Mouse (Mus musculus): ENCODE results near the gene Gstt1. TPM values are rescaled to one million over a fixed set of nuclear protein-coding genes. Genes with fewer than 3 reads are reported as not detected.
"Not testable (repeated sequence)": the region's sequence is repeated elsewhere in the genome, so short reads cannot be mapped to it uniquely, and the experiment has no call there.

The Gstt1 gene
- polyA plus RNA-seq, 1 experiment from 2014 or later, result 0.67 TPM

GRCm38 (mm10) chr10:75789081-75789735, 9.2 kb downstream of the Gstt1 start:
- H3K4me3 ChIP-seq (ENCODE audit: inconsistent target), result no peak overlapping the region
- WGBS (ENCODE audit: missing documents), result 91% methylated on average over 6 of the region's 6 CpGs
- no peaks in the 10 kb centered on the region for H3K79me2 ChIP-seq (ENCODE audit: inconsistent target)
- no peak overlapping the region for H3K27ac ChIP-seq
- H3K36me3 ChIP-seq (ENCODE audit: inconsistent target), result no peaks in the 10 kb centered on the region

GRCm38 (mm10) chr10:75788277-75788676, 10.1 kb downstream of the Gstt1 start:
- no peak overlapping the region for H3K27ac ChIP-seq
- 92% methylated on average over 8 of the region's 8 CpGs for WGBS (ENCODE audit: missing documents)
- no peak overlapping the region for H3K4me3 ChIP-seq (ENCODE audit: inconsistent target)
- no peaks in the 10 kb centered on the region for H3K79me2 ChIP-seq (ENCODE audit: inconsistent target)
- H3K36me3 ChIP-seq (ENCODE audit: inconsistent target), result no peaks in the 10 kb centered on the region

GRCm38 (mm10) chr10:75785442-75785841, 12.9 kb downstream of the Gstt1 start:
- H3K79me2 ChIP-seq (ENCODE audit: inconsistent target), result no peaks in the 10 kb centered on the region
- no peak overlapping the region for H3K27ac ChIP-seq
- H3K4me3 ChIP-seq (ENCODE audit: inconsistent target), result no peak overlapping the region
- WGBS (ENCODE audit: missing documents), result 50% methylated on average over 1 of the region's 1 CpGs
- no peaks in the 10 kb centered on the region for H3K36me3 ChIP-seq (ENCODE audit: inconsistent target)

DNA sequence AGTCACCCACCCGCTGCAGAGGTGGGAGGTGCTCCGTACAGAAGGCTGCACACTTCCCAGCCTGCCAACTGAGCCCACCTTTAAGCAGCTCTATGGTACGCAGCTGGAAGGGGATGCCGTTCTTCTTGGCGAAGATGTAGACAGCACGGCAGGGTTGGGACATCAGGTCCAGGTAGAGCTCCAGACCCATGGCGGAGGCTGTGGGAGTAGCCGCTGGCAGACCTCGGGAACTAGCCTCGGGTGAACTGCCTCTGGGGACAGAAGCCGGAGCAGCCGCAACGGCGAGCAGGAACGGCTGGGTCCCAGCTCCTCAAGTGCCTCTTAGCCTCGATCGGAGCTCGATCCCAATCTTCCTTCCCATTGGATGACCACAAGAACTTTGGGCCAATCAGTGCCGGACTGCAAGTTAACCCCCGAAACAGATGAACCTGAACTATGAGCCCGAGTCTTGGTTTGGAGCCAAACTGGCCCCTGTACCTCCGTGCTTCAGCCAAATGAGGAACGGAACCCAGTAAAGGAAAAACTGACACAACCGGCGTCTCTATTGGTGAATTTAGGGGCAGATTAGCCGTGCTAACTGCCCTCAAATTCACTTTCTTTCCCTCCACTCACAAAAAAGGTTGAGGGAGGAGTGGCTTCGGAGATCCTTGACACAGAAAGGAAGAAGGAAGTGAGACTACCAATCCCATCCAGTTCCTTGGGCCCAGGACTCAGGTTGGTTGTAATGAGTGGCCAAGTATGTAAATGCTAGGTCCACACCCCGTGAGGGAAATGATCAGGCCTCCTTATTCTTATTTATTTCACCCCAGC, 17.4 kb downstream of the Gstt1 start, which contains the start of the genes Gm20441 and Gstt3:
Gene Gm20441, minus strand, starts transcription at position 186 of the 810 bp plus-strand sequence.
Gene Gstt3, minus strand, starts transcription at position 646 of the 810 bp plus-strand sequence.
- no peaks in the 10 kb centered on the region for H3K36me3 ChIP-seq (ENCODE audit: inconsistent target)
- 2% methylated on average over 28 of the region's 28 CpGs for WGBS (ENCODE audit: missing documents)
- H3K27ac ChIP-seq, result peak within 1 kb of the TSS; percentile 32
- H3K4me3 ChIP-seq (ENCODE audit: inconsistent target), result peak within 1 kb of the TSS; percentile 49
- no peaks in the 10 kb centered on the region for H3K79me2 ChIP-seq (ENCODE audit: inconsistent target)

DNA sequence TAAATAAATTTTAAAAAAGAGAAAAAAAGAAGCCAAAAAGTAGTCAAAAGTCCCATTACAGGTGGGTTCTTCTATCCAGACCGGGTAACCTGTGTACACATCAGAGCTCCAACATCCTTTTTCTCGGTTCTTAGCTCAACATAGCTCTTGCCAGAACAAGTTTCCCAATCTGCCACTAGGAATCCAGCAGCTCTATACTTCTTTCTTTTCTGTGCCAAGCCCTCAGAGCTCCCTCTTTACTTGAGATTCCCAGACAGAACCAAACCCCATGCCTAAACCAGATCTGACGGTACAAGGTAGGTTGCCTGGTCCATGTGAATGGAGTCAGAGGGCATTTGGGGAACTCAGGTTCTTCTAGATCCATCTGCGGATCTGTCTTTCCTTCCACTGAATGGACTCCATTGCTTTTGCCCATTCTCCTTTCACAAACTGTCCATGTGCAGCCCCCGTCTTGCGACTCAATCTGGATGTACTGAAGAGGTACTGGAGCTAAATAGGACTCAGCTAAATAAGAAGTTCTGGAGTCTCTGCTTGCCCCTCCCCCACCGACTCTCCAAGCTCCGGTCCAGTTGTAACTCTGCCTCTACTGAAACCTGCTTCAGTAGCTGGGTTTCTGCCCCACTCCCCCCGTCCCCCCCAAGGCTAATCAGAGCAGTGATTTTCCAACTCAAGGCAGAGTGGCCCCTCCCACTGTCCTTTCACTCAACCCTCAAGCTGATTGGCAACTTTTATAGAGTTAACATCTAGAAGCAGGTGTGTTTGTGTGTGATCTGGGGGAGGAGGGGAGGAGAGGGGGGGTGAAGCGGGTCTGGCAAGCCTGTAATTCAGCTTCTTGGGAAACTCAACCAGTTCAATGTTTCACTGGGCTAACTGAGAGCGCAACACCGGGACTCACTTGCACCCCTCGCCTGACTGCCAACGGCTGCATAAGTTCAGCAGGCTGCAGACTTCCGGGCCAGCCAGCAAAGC, 18.9 kb downstream of the Gstt1 start:
- no peaks in the 10 kb centered on the region for H3K36me3 ChIP-seq (ENCODE audit: inconsistent target)
- H3K79me2 ChIP-seq (ENCODE audit: inconsistent target), result no peaks in the 10 kb centered on the region
- H3K27ac ChIP-seq, result no peak overlapping the region
- WGBS (ENCODE audit: missing documents), result 63% methylated on average over 15 of the region's 15 CpGs
- H3K4me3 ChIP-seq (ENCODE audit: inconsistent target), result no peak overlapping the region

- no peak overlapping the region for H3K4me3 ChIP-seq (ENCODE audit: inconsistent target)
- WGBS (ENCODE audit: missing documents), result 88% methylated on average over 2 of the region's 2 CpGs
- no peak overlapping the region for H3K27ac ChIP-seq
- H3K36me3 ChIP-seq (ENCODE audit: inconsistent target), result no peaks in the 10 kb centered on the region
- no peaks in the 10 kb centered on the region for H3K79me2 ChIP-seq (ENCODE audit: inconsistent target)
These were observed 20.5 kb downstream of the Gstt1 start for GRCm38 (mm10) chr10:75777885-75778284.

DNA sequence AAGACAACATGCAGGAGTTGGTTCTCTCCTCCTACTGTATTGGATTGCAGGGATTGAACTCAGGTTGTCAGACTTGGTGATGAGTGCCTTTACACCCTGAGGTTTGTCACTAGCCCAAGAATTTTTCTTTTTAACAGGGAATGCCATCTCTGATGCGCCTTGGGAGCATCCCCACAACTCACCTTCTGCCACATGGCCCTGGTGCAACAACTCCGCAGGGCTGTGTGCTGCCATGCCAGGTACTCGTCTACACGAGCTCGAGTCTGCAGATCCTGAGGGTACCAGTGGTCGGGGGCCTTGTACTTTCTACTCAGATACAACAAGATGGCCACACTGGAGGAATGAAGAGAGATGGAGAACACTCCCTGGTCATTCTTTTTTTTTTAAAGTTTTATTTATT, 21.8 kb downstream of the Gstt1 start:
- H3K36me3 ChIP-seq (ENCODE audit: inconsistent target), result no peaks in the 10 kb centered on the region
- no peak overlapping the region for H3K4me3 ChIP-seq (ENCODE audit: inconsistent target)
- no peak overlapping the region for H3K27ac ChIP-seq
- no peaks in the 10 kb centered on the region for H3K79me2 ChIP-seq (ENCODE audit: inconsistent target)
- 91% methylated on average over 6 of the region's 6 CpGs for WGBS (ENCODE audit: missing documents)

DNA sequence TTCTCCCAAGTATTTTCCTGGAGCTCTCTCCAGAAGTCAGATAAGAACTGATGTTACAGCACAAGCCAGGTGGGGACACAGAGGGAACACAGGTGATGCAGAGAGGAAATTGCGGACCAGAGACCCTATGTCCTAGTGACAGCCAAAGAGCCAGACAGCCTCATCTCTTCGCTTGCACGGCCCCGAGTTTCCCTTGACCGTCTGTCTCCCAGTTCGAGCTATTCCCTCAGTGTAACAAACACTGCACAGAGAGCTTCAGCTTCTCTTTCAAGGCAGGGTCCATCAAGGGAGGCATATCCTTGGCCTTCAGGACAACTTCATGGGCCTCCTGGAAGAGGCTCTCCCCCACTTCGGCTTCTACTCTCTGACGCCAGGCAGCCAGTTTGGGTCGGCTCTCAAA, 23.8 kb downstream of the Gstt1 start:
- no peaks in the 10 kb centered on the region for H3K79me2 ChIP-seq (ENCODE audit: inconsistent target)
- H3K4me3 ChIP-seq (ENCODE audit: inconsistent target), result no peak overlapping the region
- 98% methylated on average over 9 of the region's 9 CpGs for WGBS (ENCODE audit: missing documents)

GRCm38 (mm10) chr10:75774102-75774501, 24.3 kb downstream of the Gstt1 start:
- H3K4me3 ChIP-seq (ENCODE audit: inconsistent target), result no peak overlapping the region
- WGBS (ENCODE audit: missing documents), result 95% methylated on average over 5 of the region's 5 CpGs
- H3K79me2 ChIP-seq (ENCODE audit: inconsistent target), result no peaks in the 10 kb centered on the region
- no peak overlapping the region for H3K27ac ChIP-seq
- H3K36me3 ChIP-seq (ENCODE audit: inconsistent target), result no peaks in the 10 kb centered on the region

More for the DNA sequence above, 23.8 kb downstream of the Gstt1 start:
- H3K27ac ChIP-seq, result no peak overlapping the region
- H3K36me3 ChIP-seq (ENCODE audit: inconsistent target), result no peaks in the 10 kb centered on the region

GRCm38 (mm10) chr10:75772795-75773664, 25.4 kb downstream of the Gstt1 start, which contains the start of gene Ddt:
Ddt (minus strand) TSS chr10:75773414.
- H3K36me3 ChIP-seq (ENCODE audit: inconsistent target), result no peaks in the 10 kb centered on the region
- peak within 1 kb of the TSS; percentile 90 for H3K4me3 ChIP-seq (ENCODE audit: inconsistent target)
- H3K79me2 ChIP-seq (ENCODE audit: inconsistent target), result no peaks in the 10 kb centered on the region
- WGBS (ENCODE audit: missing documents), result under 1% methylated on average over 46 of the region's 47 CpGs
- H3K27ac ChIP-seq, result peak within 1 kb of the TSS; percentile 37

DNA sequence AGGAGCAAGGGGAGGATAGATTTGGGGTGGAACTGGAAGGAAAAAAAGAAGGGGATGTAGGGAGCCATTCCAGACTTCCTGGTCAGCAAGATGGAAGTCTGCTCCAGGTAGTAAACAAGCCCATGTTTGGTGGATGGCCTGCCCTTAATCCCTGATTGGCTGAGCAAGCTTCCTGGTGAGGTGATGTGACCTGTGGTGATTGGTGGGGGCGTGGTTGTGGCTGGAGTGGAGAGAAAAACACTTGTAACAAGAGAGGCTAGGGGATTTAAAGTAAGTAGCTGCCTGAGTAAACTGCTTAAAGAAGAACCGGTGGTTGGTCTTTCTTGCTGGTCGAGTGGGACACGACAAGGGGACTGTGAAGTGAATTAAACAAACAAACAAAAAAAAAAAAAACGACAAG, 30.6 kb downstream of the Gstt1 start:
- not testable (repeated sequence) for H3K27ac ChIP-seq; H3K36me3 ChIP-seq (ENCODE audit: inconsistent target); H3K4me3 ChIP-seq (ENCODE audit: inconsistent target)
- H3K79me2 ChIP-seq (ENCODE audit: inconsistent target), result peaks cover 12% of the 10 kb centered on the region
- 62% methylated on average over 5 of the region's 5 CpGs for WGBS (ENCODE audit: missing documents)

- Histone ChIP-seq H3K79me2 (ENCODE audit: inconsistent target) (peaks cover 21% of the 10 kb centered on the region), H3K27ac (no peak overlapping the region), H3K36me3 (ENCODE audit: inconsistent target) (no peaks in the 10 kb centered on the region), H3K4me3 (ENCODE audit: inconsistent target) (no peak overlapping the region)
- 82% methylated on average over 6 of the region's 6 CpGs for WGBS (ENCODE audit: missing documents)
These were observed 31.5 kb downstream of the Gstt1 start for GRCm38 (mm10) chr10:75766856-75767255.

DNA sequence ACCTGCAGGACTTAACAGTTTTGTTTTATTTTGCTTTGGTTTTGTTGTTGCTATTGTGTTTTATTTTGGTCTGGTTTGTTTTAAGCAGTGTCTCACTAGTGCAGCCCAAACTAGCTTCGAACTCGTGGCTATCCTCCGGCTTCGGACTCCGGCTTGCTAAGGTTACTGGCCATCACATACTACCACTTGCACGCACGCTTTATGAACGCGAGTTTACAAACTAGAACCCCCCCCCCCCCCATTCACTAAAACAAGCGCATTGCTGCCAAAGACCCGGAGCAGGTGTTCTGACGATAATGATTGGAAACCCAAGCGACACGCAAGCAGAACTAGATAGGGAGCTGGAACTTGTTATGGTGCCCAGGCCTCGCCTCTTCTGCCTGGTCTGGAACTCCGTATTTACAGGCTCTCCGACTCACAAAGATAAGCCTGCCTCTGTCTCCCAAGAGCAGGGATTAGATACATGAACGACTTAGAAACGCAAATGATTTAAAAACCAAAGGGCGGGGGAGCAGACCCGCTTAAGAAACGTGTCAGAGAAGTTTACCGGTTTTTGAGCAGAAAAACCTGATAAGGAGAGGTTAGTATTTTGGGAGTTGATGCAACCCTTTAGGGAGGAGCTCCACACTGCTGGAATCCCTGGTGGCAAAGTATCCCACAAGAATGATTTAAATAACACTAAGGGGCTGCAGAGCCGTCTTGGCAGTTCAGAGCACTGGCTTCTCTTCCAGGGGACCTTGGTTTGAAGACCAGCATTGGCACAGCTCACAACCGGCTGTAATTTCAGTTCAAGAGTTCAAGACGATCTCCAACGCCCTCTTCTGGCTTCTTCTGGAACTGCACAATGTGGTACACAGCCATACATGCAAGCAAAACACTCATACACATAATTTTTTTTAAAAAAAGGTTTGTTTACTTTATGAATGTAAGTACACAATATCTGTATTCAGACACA, 33.6 kb downstream of the Gstt1 start:
- WGBS (ENCODE audit: missing documents), result under 1% methylated on average over 26 of the region's 27 CpGs
- H3K36me3 ChIP-seq (ENCODE audit: inconsistent target), result no peaks in the 10 kb centered on the region
- peak overlapping the region; percentile 33 for H3K27ac ChIP-seq
- H3K4me3 ChIP-seq (ENCODE audit: inconsistent target), result peak overlapping the region; percentile 86
- peaks cover 42% of the 10 kb centered on the region for H3K79me2 ChIP-seq (ENCODE audit: inconsistent target)
